Mouse (Mus musculus) spleen, adult 2 months (tissue): ENCODE measurements at regions not wholly inside any gene's neighbourhood (a gene's known extent, or its start where the extent isn't known, plus 50 kb on each side); places are given as distances from the start of the nearest gene placed in this dataset.

Experiments used
- DNase-seq, 2 experiments: peaks; one replicate each; pipeline versions ENCODE4 v3.0.0 to v3.0.0-alpha.2; 2012 to 2021; ENCODE audit warnings: low spot score in 2 of 2, low read depth in 1 of 2
- H3K27ac ChIP-seq: fragments of 200-500 bp; 2 replicates; pipeline ENCODE4 v1.5.1; 2012; ENCODE audit warnings: low read length, inconsistent platforms; ENCODE audit not compliant: insufficient read depth
- H3K27me3 ChIP-seq: fragments of 200-500 bp; 2 replicates; pipeline ENCODE4 v1.6.1; 2012; ENCODE audit warnings: mild to moderate bottlenecking, moderate library complexity, low read length, inconsistent platforms; ENCODE audit not compliant: control insufficient read depth, insufficient read depth
- H3K36me3 ChIP-seq: fragments of 200-500 bp; 2 replicates; pipeline ENCODE4 v1.6.1; 2012; ENCODE audit warnings: mild to moderate bottlenecking, low read length, inconsistent platforms; ENCODE audit not compliant: control insufficient read depth, insufficient read depth
- H3K4me1 ChIP-seq: fragments of 200-500 bp; 2 replicates; pipeline ENCODE4 v1.6.1; 2011; ENCODE audit warnings: inconsistent platforms; ENCODE audit not compliant: control insufficient read depth, insufficient read depth, insufficient read length
- H3K4me3 ChIP-seq: fragments of 200-500 bp; 2 replicates; pipeline ENCODE4 v1.5.1; 2011; ENCODE audit warnings: mild to moderate bottlenecking, inconsistent platforms; ENCODE audit not compliant: insufficient read depth, insufficient read length; ENCODE audit errors: extremely low read depth
- CTCF ChIP-seq: fragments of 200-500 bp; IDR thresholded peaks from 2 replicates; pipeline ENCODE4 v1.5.1; 2011; ENCODE audit warnings: mild to moderate bottlenecking, inconsistent platforms; ENCODE audit not compliant: insufficient read depth, insufficient read length, insufficient replicate concordance; ENCODE audit errors: extremely low read depth
- POLR2A ChIP-seq: fragments of 200-500 bp; IDR thresholded peaks from 2 replicates; pipeline ENCODE4 v1.6.1; 2011; ENCODE audit warnings: low read depth, low read length, inconsistent platforms
- WGBS: fragments of 180-500 bp; shearing (Covaris S2); methylation state at CpG from one replicate; pipeline ENCODE4 v1.1.7; 2018; 5-methylcytosine and 5-hydroxymethylcytosine counted together

DNA sequence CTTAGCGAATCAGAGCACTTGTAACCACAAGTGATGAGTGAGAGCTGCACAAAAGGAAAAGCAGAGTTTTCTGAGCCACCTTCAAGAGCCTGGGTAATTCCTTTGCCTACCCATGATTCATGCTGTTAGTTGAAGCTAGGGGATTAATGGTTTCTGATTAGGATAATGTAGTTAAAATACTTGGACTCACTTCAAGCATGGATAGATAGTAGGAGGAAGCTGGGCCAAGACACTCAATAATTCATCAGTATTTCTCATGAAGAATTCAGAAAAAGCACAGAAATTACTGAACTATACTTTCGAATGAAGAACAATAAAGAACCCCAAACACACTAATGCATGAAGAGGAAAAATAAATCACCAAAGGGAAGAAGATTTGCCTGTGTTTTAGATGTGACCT is 1294.9 kb upstream of the Lrrc6 start:
- DNase-seq: no peak
- Histone ChIP-seq H3K27me3 (no peaks in the 10 kb centered on the region), H3K36me3 (no peaks in the 10 kb centered on the region), H3K4me1 (no peaks in the 10 kb centered on the region), H3K4me3 (no peak overlapping the region), H3K27ac (no peak overlapping the region)
- TF ChIP-seq CTCF: no peak
- no peak for TF ChIP-seq POLR2A
- WGBS: 87% methylated on average over 2 of the region's 2 CpGs

DNA sequence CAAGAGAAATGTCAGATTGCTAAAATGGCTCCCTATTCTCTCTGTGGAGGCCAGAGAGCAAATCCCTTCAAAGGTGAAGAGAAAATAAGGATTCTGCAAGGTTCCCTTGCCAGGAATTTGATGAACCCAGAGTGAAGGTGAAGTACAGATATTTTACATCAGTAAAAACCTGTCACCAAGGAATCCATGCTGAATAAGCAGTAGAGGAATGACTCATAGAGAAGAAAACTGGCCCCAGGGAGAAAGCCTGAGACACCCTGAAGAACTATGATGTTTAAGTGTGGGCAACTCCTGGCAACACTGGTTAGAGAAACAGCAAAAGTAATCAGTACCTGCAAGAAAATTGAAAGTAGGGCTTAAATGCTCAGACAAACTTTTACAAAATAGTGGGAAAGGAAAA is 1292.1 kb upstream of the Lrrc6 start:
- no peak for DNase-seq
- no peak overlapping the region for H3K27ac ChIP-seq
- no peaks in the 10 kb centered on the region for H3K4me1 ChIP-seq
- TF ChIP-seq POLR2A (no peak), CTCF (no peak)
- no peak overlapping the region for H3K4me3 ChIP-seq
- no peaks in the 10 kb centered on the region for H3K36me3 ChIP-seq
- no peaks in the 10 kb centered on the region for H3K27me3 ChIP-seq

DNA sequence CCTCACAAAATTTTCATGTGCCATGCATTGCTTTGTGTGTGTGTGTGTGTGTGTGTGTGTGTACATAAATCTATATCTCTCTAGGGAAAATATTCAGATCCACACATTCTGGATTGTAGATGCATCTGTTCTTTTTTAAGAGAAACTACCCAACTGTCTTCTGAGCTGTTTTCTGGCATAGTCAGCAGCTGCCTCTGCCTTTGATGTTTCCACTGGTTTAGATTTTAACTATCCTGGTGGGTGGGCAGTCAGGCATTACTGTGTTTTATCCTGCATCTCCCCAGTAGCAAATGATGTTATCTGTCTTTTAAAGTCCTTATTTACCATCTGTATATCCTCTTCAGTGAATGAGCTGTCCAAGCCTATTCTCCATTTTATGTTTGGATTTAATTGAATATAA is 1287.9 kb upstream of the Lrrc6 start:
- no peaks in the 10 kb centered on the region for H3K4me1 ChIP-seq
- H3K27me3 ChIP-seq: no peaks in the 10 kb centered on the region
- H3K36me3 ChIP-seq: no peaks in the 10 kb centered on the region
- no peak overlapping the region for H3K27ac ChIP-seq
- no peak for DNase-seq
- TF ChIP-seq POLR2A (no peak), CTCF (no peak)
- no peak overlapping the region for H3K4me3 ChIP-seq

DNA sequence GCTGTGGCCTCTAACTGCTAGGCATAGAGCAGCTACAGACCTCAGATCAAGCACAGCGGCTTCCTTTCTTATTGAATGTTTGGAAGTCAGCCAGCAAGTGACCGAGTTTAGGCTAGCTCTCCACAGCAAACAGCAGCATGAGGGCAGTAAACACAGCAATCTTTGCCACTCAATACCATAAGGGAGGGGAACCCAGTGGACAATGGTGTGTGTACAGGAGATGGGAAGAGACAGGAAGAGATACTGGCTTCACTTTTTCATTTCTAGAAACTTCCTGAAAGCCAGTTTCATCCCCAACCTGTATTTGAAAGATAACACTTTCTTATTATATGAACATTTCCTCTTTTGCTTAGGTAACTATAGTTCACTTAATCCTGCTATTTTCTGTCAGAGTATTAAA is 1284.9 kb upstream of the Lrrc6 start:
- TF ChIP-seq CTCF (no peak), POLR2A (no peak)
- no peaks in the 10 kb centered on the region for H3K4me1 ChIP-seq
- WGBS: 14% methylated on average over 2 of the region's 2 CpGs
- no peaks in the 10 kb centered on the region for H3K27me3 ChIP-seq
- no peak overlapping the region for H3K4me3 ChIP-seq
- no peak for DNase-seq
- H3K27ac ChIP-seq: no peak overlapping the region
- H3K36me3 ChIP-seq: no peaks in the 10 kb centered on the region

DNA sequence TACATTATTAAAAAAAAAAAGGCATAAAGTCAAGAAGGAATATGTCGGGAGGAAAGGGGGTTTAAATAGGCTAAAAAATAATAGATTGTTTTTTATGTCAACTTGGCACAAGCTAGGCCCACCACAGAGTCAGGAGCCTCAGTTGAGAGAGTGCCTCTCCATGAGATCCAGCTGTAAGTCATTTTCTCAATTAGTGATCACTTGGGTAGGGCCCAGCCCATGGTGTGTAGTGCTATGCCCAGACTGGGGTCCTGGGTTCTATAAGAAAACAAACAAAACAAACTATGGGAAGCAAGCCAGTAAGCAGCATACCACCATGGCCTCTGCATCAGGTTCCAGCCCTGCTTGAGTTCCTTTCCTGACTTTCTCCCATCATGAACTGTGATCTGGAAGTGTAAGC is 1283.0 kb upstream of the Lrrc6 start:
- no peak overlapping the region for H3K4me3 ChIP-seq
- no peak overlapping the region for H3K27ac ChIP-seq
- DNase-seq: no peak
- 97% methylated on average over 1 of the region's 1 CpGs for WGBS
- no peaks in the 10 kb centered on the region for H3K27me3 ChIP-seq
- TF ChIP-seq CTCF (no peak), POLR2A (no peak)
- no peaks in the 10 kb centered on the region for H3K36me3 ChIP-seq
- no peaks in the 10 kb centered on the region for H3K4me1 ChIP-seq

DNA sequence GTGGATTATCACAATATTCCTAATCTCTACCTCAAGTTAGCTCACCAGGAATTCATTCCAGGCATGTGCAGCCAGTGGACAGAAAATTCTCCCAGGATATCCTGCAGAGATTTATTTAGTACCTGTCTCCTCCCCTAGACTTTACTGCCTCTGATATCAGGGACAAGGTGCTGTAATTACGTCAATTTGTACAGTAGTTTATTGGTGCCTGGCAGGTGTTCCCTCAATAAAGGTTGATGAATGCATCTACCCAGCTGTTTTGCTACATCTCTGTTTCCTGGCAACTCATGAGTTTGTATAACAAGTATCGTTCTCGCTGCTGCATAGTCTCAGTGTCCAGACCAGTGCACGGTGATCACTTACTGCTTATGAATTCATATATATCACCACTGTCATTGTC is 1281.8 kb upstream of the Lrrc6 start:
- Histone ChIP-seq H3K4me3 (no peak overlapping the region), H3K27me3 (no peaks in the 10 kb centered on the region), H3K27ac (no peak overlapping the region), H3K36me3 (no peaks in the 10 kb centered on the region), H3K4me1 (no peaks in the 10 kb centered on the region)
- 95% methylated on average over 4 of the region's 4 CpGs for WGBS
- no peak for DNase-seq
- TF ChIP-seq CTCF: no peak
- no peak for TF ChIP-seq POLR2A

DNA sequence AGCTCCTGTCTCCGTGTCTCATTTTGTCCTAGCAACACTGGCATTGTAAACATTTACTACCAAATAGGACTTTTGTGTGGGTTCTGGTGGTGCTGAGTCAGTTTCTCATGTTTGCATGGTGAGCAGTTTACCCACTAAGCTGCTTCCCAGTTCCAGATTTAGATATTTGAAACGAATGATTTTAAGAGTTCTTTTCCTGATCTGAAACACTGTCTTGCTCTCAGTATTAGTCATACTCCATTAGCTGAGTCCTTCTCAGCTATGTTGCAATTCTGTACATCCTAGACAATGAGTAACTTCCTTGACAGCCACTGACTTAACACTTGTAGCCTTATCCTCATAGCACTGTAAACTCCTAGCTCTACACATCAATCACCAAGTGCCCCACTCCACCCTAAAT is 1280.1 kb upstream of the Lrrc6 start:
- no peaks in the 10 kb centered on the region for H3K27me3 ChIP-seq
- no peak for TF ChIP-seq CTCF
- TF ChIP-seq POLR2A: no peak
- H3K27ac ChIP-seq: no peak overlapping the region
- DNase-seq: no peak
- H3K4me3 ChIP-seq: no peak overlapping the region
- 57% methylated on average over 2 of the region's 2 CpGs for WGBS
- no peaks in the 10 kb centered on the region for H3K4me1 ChIP-seq
- H3K36me3 ChIP-seq: no peaks in the 10 kb centered on the region
